Mouse (Mus musculus): ENCODE data around the gene Lats2. TPM values are rescaled to one million over a fixed set of nuclear protein-coding genes. Genes with fewer than 3 reads are reported as not detected.
"Not testable (repeated sequence)": the region's sequence is repeated elsewhere in the genome, so short reads cannot be mapped to it uniquely, and the experiment has no call there.

The Lats2 gene
- polyA plus RNA-seq, 1 experiment from 2014 or later, result 17.5 TPM

DNA sequence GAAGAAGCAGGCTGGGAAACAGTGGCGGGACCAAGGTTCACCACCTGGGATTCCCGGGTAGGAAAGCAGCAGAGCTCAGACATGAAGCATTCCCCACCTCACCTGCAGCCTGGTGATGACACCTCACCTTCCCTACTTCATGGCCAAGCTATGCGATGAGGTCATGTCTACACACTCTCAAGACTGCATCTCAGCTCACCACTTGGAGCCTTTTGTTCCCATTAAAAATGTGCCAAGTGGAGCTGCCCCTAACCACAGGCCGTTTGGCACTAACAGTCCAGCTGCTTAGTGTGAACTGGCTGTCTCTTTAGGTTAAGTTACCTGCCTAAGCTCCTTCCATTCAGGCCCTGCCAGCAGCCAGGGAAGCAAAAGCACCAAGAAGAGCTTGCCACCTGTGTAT is 53.1 kb downstream of the Lats2 start:
- no peak overlapping the region for H3K27ac ChIP-seq
- H3K27me3 ChIP-seq (ENCODE audit: insufficient read depth, poor library complexity, severe bottlenecking), result no peaks in the 10 kb centered on the region
- no peak overlapping the region for H3K4me3 ChIP-seq
- H3K36me3 ChIP-seq, result peaks cover 52% of the 10 kb centered on the region
- peaks cover 41% of the 10 kb centered on the region for H3K4me1 ChIP-seq (replicated peaks)
- no peaks in the 10 kb centered on the region for H3K9me3 ChIP-seq
- DNase-seq (ENCODE audit: low spot score), result no peak
- 87% methylated on average over 4 of the region's 4 CpGs for WGBS

DNA sequence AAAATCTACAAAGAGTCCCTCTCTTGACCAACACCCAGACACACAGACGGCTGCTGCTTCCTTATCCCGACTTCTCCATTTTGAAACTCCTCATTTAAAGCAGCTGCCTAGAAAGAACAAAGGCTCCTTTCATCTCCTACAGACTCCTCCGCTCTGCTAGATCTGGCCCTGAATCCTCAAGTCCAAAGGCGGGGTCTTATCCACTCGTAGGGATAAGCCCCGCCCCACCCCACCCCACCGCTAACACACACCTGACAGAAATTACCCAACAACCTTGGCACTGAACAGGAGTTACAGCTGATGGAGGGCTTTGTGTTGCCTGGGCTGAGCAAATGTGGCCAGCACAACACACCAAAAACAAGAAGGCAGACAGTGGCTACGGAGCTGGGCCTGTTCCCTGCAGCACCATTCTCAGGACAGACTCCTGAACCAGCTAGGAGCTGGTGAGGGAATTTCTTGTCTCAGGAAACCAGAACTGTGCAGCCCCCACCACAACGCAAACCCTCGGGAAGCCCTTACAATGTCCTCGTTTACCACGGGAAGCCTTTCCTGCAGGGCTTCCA is 56.2 kb downstream of the Lats2 start:
- Histone ChIP-seq H3K4me3 (no peak overlapping the region), H3K9me3 (no peaks in the 10 kb centered on the region), H3K27ac (peak overlapping the region; percentile 73), H3K27me3 (ENCODE audit: insufficient read depth, poor library complexity, severe bottlenecking) (no peaks in the 10 kb centered on the region), H3K36me3 (peaks cover 76% of the 10 kb centered on the region), H3K4me1 (replicated peaks) (peaks cover 11% of the 10 kb centered on the region)
- 67% methylated on average over 12 of the region's 12 CpGs for whole genome bisulfite sequencing
- no peak for DNase-seq (ENCODE audit: low spot score)

DNA sequence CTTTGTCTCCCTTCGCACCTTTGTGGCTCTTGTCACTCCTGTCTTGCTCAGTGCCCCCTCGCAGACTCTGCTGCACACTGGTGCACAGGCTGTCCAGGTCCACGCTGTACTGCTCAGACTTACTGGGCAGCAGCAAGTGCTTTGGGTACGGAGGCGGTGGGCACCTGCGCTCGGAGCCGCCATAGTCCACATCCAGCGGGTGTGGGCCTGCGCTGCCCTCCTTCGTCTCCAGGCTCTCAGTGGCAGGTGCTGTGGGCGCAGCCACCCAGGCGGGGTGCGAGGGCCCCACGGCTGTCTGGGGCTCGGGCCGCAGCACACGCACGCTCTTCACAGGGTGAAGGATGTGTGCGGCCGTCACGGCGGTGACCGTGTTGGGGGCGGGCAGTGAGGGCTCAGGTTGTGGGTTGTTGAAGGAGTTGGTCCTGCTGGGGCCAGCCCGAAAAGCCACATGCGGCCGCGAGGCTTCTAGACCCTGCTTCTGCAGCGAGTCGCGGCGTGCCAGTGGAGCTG is 58.7 kb downstream of the Lats2 start:
- 96% methylated on average over 33 of the region's 33 CpGs for WGBS

DNA sequence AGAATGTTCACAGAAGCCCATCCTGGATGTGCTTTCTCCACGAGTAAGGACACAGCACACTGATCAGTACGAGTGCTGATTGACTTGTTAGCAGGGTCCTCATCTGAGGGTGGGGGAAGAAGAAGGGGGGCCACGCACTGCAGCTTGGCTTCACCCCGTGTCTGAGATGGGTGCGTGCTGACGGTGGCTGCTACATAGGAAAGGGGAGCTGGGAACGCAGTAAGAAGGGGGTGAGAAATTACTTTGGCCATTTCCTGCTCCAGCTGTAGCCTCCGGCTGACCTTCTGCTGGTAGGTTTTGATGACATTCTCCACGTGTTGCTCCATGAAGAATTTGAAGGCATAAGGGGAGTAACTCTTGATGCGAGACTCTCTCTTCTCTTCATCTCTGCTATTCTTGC is 59.2 kb downstream of the Lats2 start:
- Histone ChIP-seq H3K27me3 (ENCODE audit: insufficient read depth, poor library complexity, severe bottlenecking) (no peaks in the 10 kb centered on the region), H3K27ac (no peak overlapping the region), H3K9me3 (no peaks in the 10 kb centered on the region), H3K4me3 (no peak overlapping the region), H3K4me1 (replicated peaks) (peaks cover 6% of the 10 kb centered on the region; the same call in 1 of the 2 replicates), H3K36me3 (peaks cover 86% of the 10 kb centered on the region)
- WGBS, result 92% methylated on average over 10 of the region's 10 CpGs
- DNase-seq (ENCODE audit: low spot score), result no peak

More for the DNA sequence above, 58.7 kb downstream of the Lats2 start:
- Histone ChIP-seq H3K9me3 (no peaks in the 10 kb centered on the region), H3K27me3 (ENCODE audit: insufficient read depth, poor library complexity, severe bottlenecking) (no peaks in the 10 kb centered on the region), H3K36me3 (peaks cover 81% of the 10 kb centered on the region), H3K4me3 (no peak overlapping the region), H3K4me1 (replicated peaks) (peaks cover 6% of the 10 kb centered on the region; the same call in 1 of the 2 replicates), H3K27ac (no peak overlapping the region)
- DNase-seq (ENCODE audit: low spot score), result no peak

DNA sequence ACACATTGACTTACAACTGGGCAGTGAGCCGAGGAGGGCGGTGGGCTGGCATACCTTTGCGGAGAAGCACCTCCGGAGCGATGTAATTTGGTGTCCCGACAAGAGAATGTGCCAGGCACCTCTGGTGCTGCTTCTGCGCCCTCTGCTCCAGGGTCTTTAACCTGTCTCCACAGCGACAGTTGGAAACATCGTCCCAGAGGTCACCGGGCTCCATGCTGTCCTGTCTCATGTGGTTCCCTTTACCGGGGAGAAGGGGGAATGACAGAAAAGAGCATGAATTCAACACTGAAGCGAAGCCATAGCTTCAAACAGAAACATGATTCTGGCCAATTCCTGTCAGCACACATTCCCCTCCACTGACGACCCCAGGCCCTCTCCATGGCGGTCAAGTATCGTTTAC is 62.1 kb downstream of the Lats2 start:
- no peaks in the 10 kb centered on the region for H3K27me3 ChIP-seq (ENCODE audit: insufficient read depth, poor library complexity, severe bottlenecking)
- 96% methylated on average over 15 of the region's 15 CpGs for WGBS
- no peak overlapping the region for H3K4me3 ChIP-seq
- no peak overlapping the region for H3K27ac ChIP-seq
- H3K9me3 ChIP-seq, result no peaks in the 10 kb centered on the region
- no peak for DNase-seq (ENCODE audit: low spot score)
- peaks cover 83% of the 10 kb centered on the region for H3K36me3 ChIP-seq
- no peaks in the 10 kb centered on the region for H3K4me1 ChIP-seq (replicated peaks)

DNA sequence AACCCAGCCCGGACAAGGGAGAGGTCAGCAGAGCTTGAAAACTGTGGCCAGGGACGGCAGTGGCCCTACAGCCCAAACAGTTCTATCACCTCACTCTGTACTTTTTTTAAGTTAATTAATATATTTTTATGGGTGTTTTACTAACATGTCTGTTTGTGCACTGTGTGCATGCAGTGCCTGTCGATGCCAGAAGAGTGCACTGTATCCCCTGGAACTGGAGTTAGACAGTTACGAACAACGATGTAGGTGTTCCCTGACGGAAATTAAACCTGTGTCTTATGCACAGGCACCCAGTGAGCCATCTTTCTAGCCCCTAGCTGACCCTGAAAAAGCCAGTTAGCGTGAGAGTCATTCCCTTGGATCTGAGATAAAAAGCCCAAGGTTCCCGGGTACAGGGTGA is 62.6 kb downstream of the Lats2 start:
- Histone ChIP-seq H3K36me3 (peaks cover 87% of the 10 kb centered on the region), H3K9me3 (no peaks in the 10 kb centered on the region), H3K4me1 (replicated peaks) (no peaks in the 10 kb centered on the region), H3K27me3 (ENCODE audit: insufficient read depth, poor library complexity, severe bottlenecking) (no peaks in the 10 kb centered on the region), H3K27ac (no peak overlapping the region), H3K4me3 (no peak overlapping the region)
- 90% methylated on average over 8 of the region's 8 CpGs for whole genome bisulfite sequencing
- DNase-seq (ENCODE audit: low spot score), result no peak

DNA sequence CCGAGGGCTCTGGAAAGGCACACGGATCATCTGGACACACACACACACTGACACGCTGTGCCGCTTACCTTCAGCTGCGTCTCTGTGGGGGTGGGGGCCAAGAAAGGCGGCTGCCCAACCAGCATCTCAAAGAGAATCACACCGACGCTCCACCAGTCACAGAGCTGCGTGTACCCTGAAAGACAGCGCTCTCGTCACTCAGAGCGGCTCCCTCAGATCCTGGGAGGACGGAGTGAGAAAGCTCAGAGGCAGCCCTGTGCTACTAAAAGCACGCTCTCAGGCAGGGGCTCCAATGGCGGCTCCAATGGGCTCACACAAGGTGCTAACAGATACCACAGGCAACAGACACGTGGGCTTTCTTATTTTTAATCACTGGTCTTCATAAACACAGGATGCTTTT is 63.9 kb downstream of the Lats2 start:
- WGBS, result 83% methylated on average over 16 of the region's 16 CpGs

DNA sequence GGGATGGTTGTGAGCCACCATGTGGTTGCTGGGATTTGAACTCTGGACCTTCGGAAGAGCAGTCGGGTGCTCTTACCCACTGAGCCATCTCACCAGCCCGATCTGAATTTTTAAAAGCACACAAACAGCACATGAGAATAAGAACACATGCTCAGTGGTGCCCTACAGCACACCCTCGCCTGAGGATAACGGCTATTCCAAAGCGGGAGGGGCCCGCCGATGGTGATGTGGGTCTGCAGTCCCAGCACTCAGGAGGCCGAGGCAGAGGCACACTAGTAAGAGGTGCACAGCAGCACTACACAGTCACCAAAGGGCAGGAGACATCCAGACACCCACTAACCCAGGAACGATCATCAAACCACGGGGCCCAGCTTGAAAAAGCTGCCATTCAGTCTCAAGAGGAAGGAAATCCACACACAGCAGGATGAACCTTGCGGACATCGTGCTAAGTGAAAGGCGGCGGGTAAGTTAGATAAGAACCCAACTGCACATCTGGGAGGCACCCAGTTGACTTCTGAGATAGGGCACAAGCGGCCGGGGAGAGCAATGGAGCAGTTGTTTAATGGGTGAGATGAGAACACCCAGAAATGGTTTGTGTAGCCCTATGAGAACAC is 65.6 kb downstream of the Lats2 start:
- Histone ChIP-seq H3K4me1 (replicated peaks) (no peaks in the 10 kb centered on the region), H3K27ac (no peak overlapping the region), H3K27me3 (ENCODE audit: insufficient read depth, poor library complexity, severe bottlenecking) (no peaks in the 10 kb centered on the region), H3K36me3 (peaks cover 86% of the 10 kb centered on the region), H3K9me3 (no peaks in the 10 kb centered on the region), H3K4me3 (no peak overlapping the region)
- no peak for DNase-seq (ENCODE audit: low spot score)
- WGBS, result 93% methylated on average over 17 of the region's 17 CpGs

More for the DNA sequence above, 63.9 kb downstream of the Lats2 start:
- peaks cover 85% of the 10 kb centered on the region for H3K36me3 ChIP-seq
- H3K4me1 ChIP-seq (replicated peaks), result no peaks in the 10 kb centered on the region
- H3K27me3 ChIP-seq (ENCODE audit: insufficient read depth, poor library complexity, severe bottlenecking), result no peaks in the 10 kb centered on the region
- DNase-seq (ENCODE audit: low spot score), result no peak
- no peaks in the 10 kb centered on the region for H3K9me3 ChIP-seq
- no peak overlapping the region for H3K4me3 ChIP-seq
- no peak overlapping the region for H3K27ac ChIP-seq

DNA sequence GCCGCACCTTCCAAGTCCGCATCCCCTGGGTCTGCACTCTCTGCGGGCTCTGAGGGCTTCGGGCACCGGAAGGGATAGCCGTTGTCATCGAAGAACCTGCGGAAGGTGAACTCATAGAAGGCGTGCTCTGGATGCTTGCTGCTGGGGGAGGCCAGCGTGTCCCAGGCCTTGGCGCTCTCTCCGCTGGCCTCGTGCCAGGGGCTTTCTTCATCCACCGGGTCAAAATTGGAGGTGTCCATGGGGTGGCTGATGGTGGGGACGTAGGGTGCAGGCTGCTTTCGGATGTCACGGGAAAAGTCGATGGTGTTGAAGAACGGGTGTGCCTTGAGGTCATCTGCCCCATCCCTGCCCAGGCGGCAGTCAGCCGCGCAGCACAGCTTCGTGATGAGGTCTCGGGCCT is 66.9 kb downstream of the Lats2 start:
- H3K27me3 ChIP-seq (ENCODE audit: insufficient read depth, poor library complexity, severe bottlenecking), result no peaks in the 10 kb centered on the region
- no peaks in the 10 kb centered on the region for H3K9me3 ChIP-seq
- H3K27ac ChIP-seq, result no peak overlapping the region
- DNase-seq (ENCODE audit: low spot score), result no peak
- H3K4me3 ChIP-seq, result no peak overlapping the region
- H3K36me3 ChIP-seq, result peaks cover 74% of the 10 kb centered on the region
- no peaks in the 10 kb centered on the region for H3K4me1 ChIP-seq (replicated peaks)
- 97% methylated on average over 24 of the region's 24 CpGs for WGBS

DNA sequence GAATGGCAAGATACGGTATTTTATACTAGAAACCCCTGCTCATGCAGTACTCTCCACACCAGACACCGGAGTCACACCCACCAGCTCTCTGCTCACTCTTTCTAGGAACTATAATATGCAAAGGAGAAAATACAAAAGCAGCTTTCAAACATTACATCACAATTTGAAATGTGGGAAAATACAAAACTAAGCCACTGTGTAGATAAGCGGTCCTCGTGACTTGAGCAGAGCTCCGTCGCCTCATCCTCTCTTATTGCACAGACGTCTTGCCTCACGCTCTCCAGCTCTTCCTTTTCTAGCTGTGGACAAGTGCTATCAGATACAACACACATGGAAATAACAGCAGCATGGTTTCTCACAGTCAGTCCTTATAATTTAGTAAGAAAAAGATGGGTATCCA is 67.5 kb downstream of the Lats2 start:
- DNase-seq (ENCODE audit: low spot score), result no peak
- 96% methylated on average over 8 of the region's 8 CpGs for WGBS
- H3K4me1 ChIP-seq (replicated peaks), result no peaks in the 10 kb centered on the region
- H3K36me3 ChIP-seq, result peaks cover 67% of the 10 kb centered on the region
- H3K9me3 ChIP-seq, result no peaks in the 10 kb centered on the region
- no peaks in the 10 kb centered on the region for H3K27me3 ChIP-seq (ENCODE audit: insufficient read depth, poor library complexity, severe bottlenecking)
- H3K27ac ChIP-seq, result no peak overlapping the region
- no peak overlapping the region for H3K4me3 ChIP-seq

DNA sequence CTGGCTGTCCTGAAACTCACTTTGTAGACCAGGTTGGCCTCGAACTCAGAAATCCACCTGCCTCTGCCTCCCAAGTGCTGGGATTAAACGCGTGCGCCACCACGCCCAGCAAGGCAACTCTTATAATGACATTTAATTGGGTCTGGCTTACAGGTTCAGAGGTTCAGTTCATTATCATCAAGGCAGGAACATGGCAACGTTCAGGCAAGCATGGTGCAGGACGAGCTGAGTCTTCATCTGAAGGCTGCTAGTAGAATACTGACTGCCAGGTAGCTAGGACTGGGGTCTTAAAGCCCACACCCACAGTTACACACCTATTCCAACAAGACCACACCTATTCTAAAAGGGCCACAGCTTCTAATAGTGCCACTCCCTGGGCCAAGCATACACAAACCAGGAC is 70.1 kb downstream of the Lats2 start:
- not testable (repeated sequence) for DNase-seq (ENCODE audit: low spot score); H3K9me3 ChIP-seq; H3K4me1 ChIP-seq (replicated peaks); H3K27ac ChIP-seq; H3K27me3 ChIP-seq (ENCODE audit: insufficient read depth, poor library complexity, severe bottlenecking); H3K4me3 ChIP-seq
- 95% methylated on average over 7 of the region's 7 CpGs for WGBS
- H3K36me3 ChIP-seq, result peaks cover 44% of the 10 kb centered on the region

DNA sequence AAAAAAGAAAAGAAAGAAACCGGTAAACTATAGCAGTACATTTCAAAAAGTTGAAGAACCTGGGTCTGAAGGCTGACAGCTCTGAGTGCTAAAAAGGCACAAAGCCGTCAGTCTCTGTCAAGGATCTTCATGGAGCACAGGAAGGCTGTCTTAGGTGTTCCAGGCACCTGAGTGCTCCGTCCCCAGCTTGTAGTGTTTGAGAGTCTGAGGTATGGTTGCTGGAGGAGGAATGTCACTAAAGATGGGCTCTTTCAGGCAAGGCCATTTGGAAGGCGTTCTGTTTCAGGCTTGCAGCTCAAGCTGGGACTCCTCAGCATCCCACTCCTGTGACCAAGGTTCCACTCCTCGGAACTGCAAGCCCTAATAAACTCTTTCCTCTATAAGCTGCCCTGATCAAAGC is 70.7 kb downstream of the Lats2 start:
- Histone ChIP-seq H3K4me1 (replicated peaks) (no peaks in the 10 kb centered on the region), H3K27me3 (ENCODE audit: insufficient read depth, poor library complexity, severe bottlenecking) (no peaks in the 10 kb centered on the region), H3K4me3 (no peak overlapping the region), H3K36me3 (peaks cover 38% of the 10 kb centered on the region), H3K27ac (no peak overlapping the region), H3K9me3 (no peaks in the 10 kb centered on the region)
- WGBS, result 81% methylated on average over 5 of the region's 5 CpGs
- DNase-seq (ENCODE audit: low spot score), result no peak

DNA sequence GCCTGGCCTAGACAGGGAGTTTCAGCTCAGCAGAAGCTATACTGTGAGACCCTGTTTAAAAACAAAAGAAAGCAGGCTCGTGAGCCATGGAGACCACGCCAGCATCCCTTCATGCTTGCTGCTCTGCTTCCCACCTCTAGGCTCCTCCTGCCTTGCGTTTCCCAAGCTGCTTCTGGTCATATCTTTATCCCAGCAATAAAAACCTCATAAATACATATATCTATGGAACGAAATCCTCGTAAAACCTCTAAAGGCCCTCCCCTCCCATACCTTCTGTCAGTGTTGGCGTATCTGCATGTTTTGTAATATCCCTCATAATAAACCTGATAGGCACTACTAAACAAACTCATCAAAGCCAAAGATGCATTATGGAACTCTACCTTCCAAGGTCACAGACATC is 71.5 kb downstream of the Lats2 start:
- no peak overlapping the region for H3K27ac ChIP-seq
- 86% methylated on average over 6 of the region's 6 CpGs for WGBS
- no peaks in the 10 kb centered on the region for H3K27me3 ChIP-seq (ENCODE audit: insufficient read depth, poor library complexity, severe bottlenecking)
- H3K4me3 ChIP-seq, result no peak overlapping the region
- H3K4me1 ChIP-seq (replicated peaks), result no peaks in the 10 kb centered on the region
- H3K36me3 ChIP-seq, result peaks cover 33% of the 10 kb centered on the region
- no peak for DNase-seq (ENCODE audit: low spot score)
- no peaks in the 10 kb centered on the region for H3K9me3 ChIP-seq
